Mouse (Mus musculus): ENCODE results near the gene Icmt. TPM values are rescaled to one million over a fixed set of nuclear protein-coding genes. Genes with fewer than 3 reads are reported as not detected.
A peak's percentile ranks its signal among the peaks of the same experiment; 100 is the strongest.

Gene Icmt
- polyA plus RNA-seq, 1 experiment = 30.8 TPM

GRCm38 (mm10) chr4:152312186-152312585 is 15.2 kb downstream of the Icmt start:
- TF ChIP-seq POLR2AphosphoS2 (IDR thresholded peaks at IDR 0.05; ENCODE audit: insufficient read length, low read depth) = no peak
- no peak for TF ChIP-seq SRF (IDR thresholded peaks at IDR 0.05; ENCODE audit: control insufficient read depth, insufficient read length, low read depth)
- TF ChIP-seq MYOD1 (IDR thresholded peaks at IDR 0.05; ENCODE audit: control insufficient read depth in 1 of 3, insufficient read length in 2 of 3, low read depth in 2 of 3) = no peak
- no peak for TF ChIP-seq POLR2A (IDR thresholded peaks at IDR 0.05; ENCODE audit: insufficient read length, low read depth)
- no peak for TF ChIP-seq E2F4 (IDR thresholded peaks at IDR 0.05; ENCODE audit: insufficient read depth)
- no peak for TF ChIP-seq TCF3 (IDR thresholded peaks at IDR 0.05; ENCODE audit: insufficient read length, low read depth)
- TF ChIP-seq USF1 (IDR thresholded peaks at IDR 0.05; ENCODE audit: low read depth) = no peak
- TF ChIP-seq MAX (IDR thresholded peaks at IDR 0.05; ENCODE audit: low read depth) = no peak
- TF ChIP-seq TCF12 (IDR thresholded peaks at IDR 0.05; ENCODE audit: insufficient read depth, poor library complexity, severe bottlenecking) = no peak
- TF ChIP-seq REST (IDR thresholded peaks at IDR 0.05; ENCODE audit: insufficient read depth, insufficient read length) = no peak
- no peak for TF ChIP-seq CEBPB (IDR thresholded peaks at IDR 0.05; ENCODE audit: insufficient read depth, poor library complexity, severe bottlenecking)
- no peak for TF ChIP-seq MYOG (IDR thresholded peaks at IDR 0.05; ENCODE audit: control insufficient read depth in 1 of 3, insufficient read depth in 1 of 3, insufficient read length in 2 of 3, low read depth in 2 of 3)
- no peaks in the 10 kb centered on the region for H3K79me2 ChIP-seq (ENCODE audit: control insufficient read depth, insufficient read depth)
- H3K4me2 ChIP-seq (ENCODE audit: low read depth) = no peak overlapping the region
- no peak overlapping the region for H3ac ChIP-seq (ENCODE audit: control insufficient read depth, insufficient read length)
- H3K27me3 ChIP-seq (ENCODE audit: control insufficient read depth, insufficient read depth, insufficient read length) = peaks cover 22% of the 10 kb centered on the region
- H3K4me3 ChIP-seq = no peak overlapping the region
- H3K36me3 ChIP-seq (ENCODE audit: control insufficient read depth, insufficient read depth) = no peaks in the 10 kb centered on the region

GRCm38 (mm10) chr4:152313211-152313632 is 16.2 kb downstream of the Icmt start:
- Histone ChIP-seq H3ac (ENCODE audit: control insufficient read depth, insufficient read length) (no peak overlapping the region), H3K36me3 (ENCODE audit: control insufficient read depth, insufficient read depth) (no peaks in the 10 kb centered on the region), H3K4me2 (ENCODE audit: low read depth) (peak overlapping the region; percentile 79), H3K79me2 (ENCODE audit: control insufficient read depth, insufficient read depth) (no peaks in the 10 kb centered on the region), H3K4me3 (no peak overlapping the region), H3K27me3 (ENCODE audit: control insufficient read depth, insufficient read depth, insufficient read length) (peaks cover 22% of the 10 kb centered on the region)
- TF ChIP-seq MYOG (IDR thresholded peaks at IDR 0.05; ENCODE audit: control insufficient read depth in 1 of 3, insufficient read depth in 1 of 3, insufficient read length in 2 of 3, low read depth in 2 of 3) (no peak), TCF12 (IDR thresholded peaks at IDR 0.05; ENCODE audit: insufficient read depth, poor library complexity, severe bottlenecking) (no peak), POLR2AphosphoS2 (IDR thresholded peaks at IDR 0.05; ENCODE audit: insufficient read length, low read depth) (no peak), CEBPB (IDR thresholded peaks at IDR 0.05; ENCODE audit: insufficient read depth, poor library complexity, severe bottlenecking) (no peak), MYOD1 (IDR thresholded peaks at IDR 0.05; ENCODE audit: control insufficient read depth in 1 of 3, insufficient read length in 2 of 3, low read depth in 2 of 3) (no peak), SRF (IDR thresholded peaks at IDR 0.05; ENCODE audit: control insufficient read depth, insufficient read length, low read depth) (no peak), REST (IDR thresholded peaks at IDR 0.05; ENCODE audit: insufficient read depth, insufficient read length) (no peak), E2F4 (IDR thresholded peaks at IDR 0.05; ENCODE audit: insufficient read depth) (no peak), TCF3 (IDR thresholded peaks at IDR 0.05; ENCODE audit: insufficient read length, low read depth) (no peak), POLR2A (IDR thresholded peaks at IDR 0.05; ENCODE audit: insufficient read length, low read depth) (no peak), USF1 (IDR thresholded peaks at IDR 0.05; ENCODE audit: low read depth) (no peak), MAX (IDR thresholded peaks at IDR 0.05; ENCODE audit: low read depth) (no peak)

GRCm38 (mm10) chr4:152313934-152314333 is 16.9 kb downstream of the Icmt start:
- Histone ChIP-seq H3K27me3 (ENCODE audit: control insufficient read depth, insufficient read depth, insufficient read length) (peaks cover 22% of the 10 kb centered on the region), H3ac (ENCODE audit: control insufficient read depth, insufficient read length) (no peak overlapping the region), H3K4me3 (no peak overlapping the region), H3K4me2 (ENCODE audit: low read depth) (no peak overlapping the region), H3K79me2 (ENCODE audit: control insufficient read depth, insufficient read depth) (no peaks in the 10 kb centered on the region), H3K36me3 (ENCODE audit: control insufficient read depth, insufficient read depth) (no peaks in the 10 kb centered on the region)
- TF ChIP-seq REST (IDR thresholded peaks at IDR 0.05; ENCODE audit: insufficient read depth, insufficient read length) (no peak), CEBPB (IDR thresholded peaks at IDR 0.05; ENCODE audit: insufficient read depth, poor library complexity, severe bottlenecking) (no peak), TCF3 (IDR thresholded peaks at IDR 0.05; ENCODE audit: insufficient read length, low read depth) (no peak), USF1 (IDR thresholded peaks at IDR 0.05; ENCODE audit: low read depth) (no peak), MAX (IDR thresholded peaks at IDR 0.05; ENCODE audit: low read depth) (no peak), E2F4 (IDR thresholded peaks at IDR 0.05; ENCODE audit: insufficient read depth) (no peak), POLR2A (IDR thresholded peaks at IDR 0.05; ENCODE audit: insufficient read length, low read depth) (no peak), POLR2AphosphoS2 (IDR thresholded peaks at IDR 0.05; ENCODE audit: insufficient read length, low read depth) (no peak), TCF12 (IDR thresholded peaks at IDR 0.05; ENCODE audit: insufficient read depth, poor library complexity, severe bottlenecking) (no peak), MYOD1 (IDR thresholded peaks at IDR 0.05; ENCODE audit: control insufficient read depth in 1 of 3, insufficient read length in 2 of 3, low read depth in 2 of 3) (no peak), MYOG (IDR thresholded peaks at IDR 0.05; ENCODE audit: control insufficient read depth in 1 of 3, insufficient read depth in 1 of 3, insufficient read length in 2 of 3, low read depth in 2 of 3) (no peak), SRF (IDR thresholded peaks at IDR 0.05; ENCODE audit: control insufficient read depth, insufficient read length, low read depth) (no peak)

GRCm38 (mm10) chr4:152315498-152316213 is 18.6 kb downstream of the Icmt start:
- peaks cover 22% of the 10 kb centered on the region for H3K27me3 ChIP-seq (ENCODE audit: control insufficient read depth, insufficient read depth, insufficient read length)
- H3ac ChIP-seq (ENCODE audit: control insufficient read depth, insufficient read length) = no peak overlapping the region
- H3K4me3 ChIP-seq = no peak overlapping the region
- no peaks in the 10 kb centered on the region for H3K79me2 ChIP-seq (ENCODE audit: control insufficient read depth, insufficient read depth)
- H3K4me2 ChIP-seq (ENCODE audit: low read depth) = peak overlapping the region; percentile 1
- TF ChIP-seq POLR2AphosphoS2 (IDR thresholded peaks at IDR 0.05; ENCODE audit: insufficient read length, low read depth) = no peak
- no peak for TF ChIP-seq E2F4 (IDR thresholded peaks at IDR 0.05; ENCODE audit: insufficient read depth)
- no peak for TF ChIP-seq MAX (IDR thresholded peaks at IDR 0.05; ENCODE audit: low read depth)
- no peak for TF ChIP-seq REST (IDR thresholded peaks at IDR 0.05; ENCODE audit: insufficient read depth, insufficient read length)
- no peak for TF ChIP-seq CEBPB (IDR thresholded peaks at IDR 0.05; ENCODE audit: insufficient read depth, poor library complexity, severe bottlenecking)
- TF ChIP-seq USF1 (IDR thresholded peaks at IDR 0.05; ENCODE audit: low read depth) = no peak
- TF ChIP-seq MYOD1 (IDR thresholded peaks at IDR 0.05; ENCODE audit: control insufficient read depth in 1 of 3, insufficient read length in 2 of 3, low read depth in 2 of 3) = no peak
- no peak for TF ChIP-seq SRF (IDR thresholded peaks at IDR 0.05; ENCODE audit: control insufficient read depth, insufficient read length, low read depth)
- no peak for TF ChIP-seq TCF12 (IDR thresholded peaks at IDR 0.05; ENCODE audit: insufficient read depth, poor library complexity, severe bottlenecking)
- no peak for TF ChIP-seq POLR2A (IDR thresholded peaks at IDR 0.05; ENCODE audit: insufficient read length, low read depth)
- no peak for TF ChIP-seq TCF3 (IDR thresholded peaks at IDR 0.05; ENCODE audit: insufficient read length, low read depth)
- no peak for TF ChIP-seq MYOG (IDR thresholded peaks at IDR 0.05; ENCODE audit: control insufficient read depth in 1 of 3, insufficient read depth in 1 of 3, insufficient read length in 2 of 3, low read depth in 2 of 3)
- H3K36me3 ChIP-seq (ENCODE audit: control insufficient read depth, insufficient read depth) = no peaks in the 10 kb centered on the region

Data from myocyte (in vitro differentiated cells).